Mouse (Mus musculus): Measurements from ENCODE around the gene Fgf9. TPM values are rescaled to one million over a fixed set of nuclear protein-coding genes. Genes with fewer than 3 reads are reported as not detected.

Gene Fgf9
- total RNA-seq (2021): 10 to 100 TPM; 17.2 to 18.4 TPM
- long read RNA-seq, transcript Fgf9-201 (3 exons, 1,593 nt): major isoform, 10 of 14 reads
- long read RNA-seq, partial matches to known transcripts: 0 of 14 reads
- long read RNA-seq, other reads (novel, unspliced or antisense): 1 of 14 reads

- peak in 1 of 2 experiments; percentile 19 for DNase-seq (ENCODE audit: low spot score in 2 of 2)
These were observed at the start of gene Fgf9 for GRCm38 (mm10) chr14:58070481-58071119. Gene Fgf9, plus strand, starts transcription at chr14:58070547.

- peak; percentile 37 to 88 for DNase-seq (ENCODE audit: low spot score in 2 of 2)
These were observed 35.8 kb upstream of the Fgf9 start for GRCm38 (mm10) chr14:58034567-58034966.

GRCm38 (mm10) chr14:58036174-58036573 lies 34.2 kb upstream of the Fgf9 start:
- DNase-seq (ENCODE audit: low spot score in 2 of 2): no peak

GRCm38 (mm10) chr14:58046639-58047284 lies 23.6 kb upstream of the Fgf9 start:
- no peak for DNase-seq (ENCODE audit: low spot score in 2 of 2)

GRCm38 (mm10) chr14:58050691-58051090 lies 19.7 kb upstream of the Fgf9 start:
- DNase-seq (ENCODE audit: low spot score in 2 of 2): no peak

- DNase-seq (ENCODE audit: low spot score in 2 of 2): no peak
These were observed 2.8 kb upstream of the Fgf9 start for GRCm38 (mm10) chr14:58067586-58067985.

GRCm38 (mm10) chr14:58068641-58069040 lies 1.7 kb upstream of the Fgf9 start:
- no peak for DNase-seq (ENCODE audit: low spot score in 2 of 2)

- no peak for DNase-seq (ENCODE audit: low spot score in 2 of 2)
These were observed 420 bp upstream of the Fgf9 start for GRCm38 (mm10) chr14:58069927-58070326.

GRCm38 (mm10) chr14:58071120-58071641 lies 834 bp downstream of the Fgf9 start:
- peak in 1 of 2 experiments; percentile 25 for DNase-seq (ENCODE audit: low spot score in 2 of 2)

GRCm38 (mm10) chr14:58071830-58072770 lies 1.8 kb downstream of the Fgf9 start:
- DNase-seq (ENCODE audit: low spot score in 2 of 2): peak; percentile 51 to 78

- peak in 1 of 2 experiments; percentile 26 for DNase-seq (ENCODE audit: low spot score in 2 of 2)
These were observed 2.6 kb downstream of the Fgf9 start for GRCm38 (mm10) chr14:58072771-58073501.

GRCm38 (mm10) chr14:58073936-58074335 lies 3.6 kb downstream of the Fgf9 start:
- peak in 1 of 2 experiments; percentile 31 for DNase-seq (ENCODE audit: low spot score in 2 of 2)

GRCm38 (mm10) chr14:58074621-58075432 lies 4.5 kb downstream of the Fgf9 start:
- DNase-seq (ENCODE audit: low spot score in 2 of 2): peak; percentile 32 to 68

GRCm38 (mm10) chr14:58075433-58076029 lies 5.2 kb downstream of the Fgf9 start:
- peak; percentile 13 to 27 for DNase-seq (ENCODE audit: low spot score in 2 of 2)

GRCm38 (mm10) chr14:58076030-58076521 lies 5.7 kb downstream of the Fgf9 start:
- DNase-seq (ENCODE audit: low spot score in 2 of 2): peak; percentile 66 to 75

GRCm38 (mm10) chr14:58076726-58077255 lies 6.4 kb downstream of the Fgf9 start:
- DNase-seq (ENCODE audit: low spot score in 2 of 2): no peak

- no peak for DNase-seq (ENCODE audit: low spot score in 2 of 2)
These were observed 9.1 kb downstream of the Fgf9 start for GRCm38 (mm10) chr14:58079471-58079870.

- DNase-seq (ENCODE audit: low spot score in 2 of 2): no peak
These were observed 11.6 kb downstream of the Fgf9 start for GRCm38 (mm10) chr14:58081955-58082354.

- DNase-seq (ENCODE audit: low spot score in 2 of 2): no peak
These were observed 13.9 kb downstream of the Fgf9 start for GRCm38 (mm10) chr14:58084240-58084639.

All from layer of hippocampus, adult 18-20 months (tissue).